In the genomic region with DNA sequence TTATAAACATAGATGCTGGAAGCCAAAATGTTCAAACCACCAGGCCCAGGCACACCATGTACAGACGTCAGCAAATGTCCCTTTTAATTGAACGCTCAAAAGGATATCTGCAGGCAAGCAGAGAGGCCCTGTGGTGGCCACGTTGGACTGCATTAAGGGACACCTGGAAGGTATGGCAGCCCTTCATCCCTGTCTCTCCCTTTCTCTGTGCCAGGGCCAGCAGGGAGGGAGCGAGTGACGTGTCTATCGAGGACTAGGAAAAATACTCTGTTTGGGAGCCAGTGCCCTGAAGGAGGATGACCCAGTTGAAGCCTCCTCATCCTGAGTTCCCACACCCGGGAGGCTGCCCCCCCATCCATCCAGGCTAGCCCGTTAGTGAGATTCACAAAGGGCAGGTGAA, we compare ENCODE assay signal across 19 mouse cellular contexts.
DNase-seq lines count a peak whose midpoint lies in the region; ATAC-seq lines count a peak whose summit lies in the region.
"Had no signal": no experiment of that assay in that cellular context is flagged by ENCODE, and none has a peak within 500 bp of the region (broad histone marks: within the 10 kb centered on the region; RNA-seq: fewer than 3 reads in every experiment).

No protein-coding gene starts in this region.

- WGBS in embryonic facial prominence, embryonic 10.5 days: 79% methylated on average over 8 of the region's 8 CpGs

- DNase-seq in heart, adult 11 months: peak; percentile 64
- DNase-seq in heart, postnatal 4 days: no peak
- peak; percentile 75 to 84 for DNase-seq in cerebellum, adult 18-20 months
- DNase-seq in cerebellum, adult 9-11 months: peak; percentile 83
- DNase-seq in cerebellum, postnatal 36 days: peak; percentile 61 to 72
- DNase-seq in embryonic facial prominence, embryonic 10.5 days (ENCODE audit: low spot score): no peak
- DNase-seq in lung, postnatal 36 days: no peak
- DNase-seq: adrenal gland, postnatal 10 days; gastrocnemius, postnatal 10 days; heart, adult 2 months; heart, postnatal 14 days; kidney, adult 2 months had no signal

- H3K27me3 ChIP-seq in embryonic facial prominence, embryonic 10.5 days (replicated peaks; ENCODE audit: low read depth, poor library complexity, severe bottlenecking): no peaks in the 10 kb centered on the region
- H3K27me3 ChIP-seq: forebrain, embryonic 15.5 days; heart, embryonic 15.5 days; intestine, embryonic 15.5 days had no signal

- ATAC-seq in monocyte, adult 5-6 weeks (replicated peaks; ENCODE audit: insufficient number of reproducible peaks, low FRiP score, low TSS enrichment, poor library complexity, severe bottlenecking): no peak
- ATAC-seq: forebrain, embryonic 15.5 days; intestine, embryonic 15.5 days had no signal

- no peaks in the 10 kb centered on the region for H3K9me3 ChIP-seq in embryonic facial prominence, embryonic 10.5 days
- H3K9me3 ChIP-seq: forebrain, embryonic 10.5 days; forebrain, embryonic 15.5 days; heart, embryonic 15.5 days; hindbrain, embryonic 10.5 days; intestine, embryonic 15.5 days had no signal

- no peak overlapping the region for H3K4me3 ChIP-seq in embryonic facial prominence, embryonic 10.5 days
- H3K4me3 ChIP-seq: forebrain, embryonic 10.5 days; forebrain, embryonic 15.5 days; heart, adult 2 months; heart, embryonic 15.5 days; hindbrain, embryonic 10.5 days; intestine, embryonic 15.5 days had no signal

- no peak overlapping the region for H3K27ac ChIP-seq in embryonic facial prominence, embryonic 10.5 days (replicated peaks)
- H3K27ac ChIP-seq: forebrain, embryonic 10.5 days; forebrain, embryonic 15.5 days; heart, adult 2 months; heart, embryonic 15.5 days; hindbrain, embryonic 10.5 days; hindbrain, embryonic 14.5 days; intestine, embryonic 15.5 days had no signal

- H3K36me3 ChIP-seq in embryonic facial prominence, embryonic 10.5 days (replicated peaks): no peaks in the 10 kb centered on the region
- H3K36me3 ChIP-seq: forebrain, embryonic 10.5 days; forebrain, embryonic 15.5 days; heart, embryonic 15.5 days; hindbrain, embryonic 10.5 days; intestine, embryonic 15.5 days had no signal

- no peaks in the 10 kb centered on the region for H3K4me1 ChIP-seq in embryonic facial prominence, embryonic 10.5 days
- H3K4me1 ChIP-seq: forebrain, embryonic 10.5 days; heart, embryonic 15.5 days; hindbrain, embryonic 10.5 days; intestine, embryonic 15.5 days had no signal

Comparison
In these comparisons a context has a peak if more than half of its experiments do, and no peak if none do; other contexts are left out.
1. DNase-seq: peak in heart, adult 11 months (single experiment), cerebellum, adult 18-20 months (2 of 2), cerebellum, adult 9-11 months (single experiment) and cerebellum, postnatal 36 days (2 of 2); none in heart, postnatal 4 days (single experiment), embryonic facial prominence, embryonic 10.5 days (single experiment) and lung, postnatal 36 days (single experiment).